Mouse (Mus musculus) kidney, postnatal 25 days (tissue): ENCODE measurements at regions not wholly inside any gene's neighbourhood (a gene's known extent, or its start where the extent isn't known, plus 50 kb on each side); places are given as distances from the start of the nearest gene placed in this dataset.

Experiments
- DNase-seq, 2 experiments: peaks; one replicate each; pipeline ENCODE4 v3.0.0; 2021; ENCODE audit warnings: mixed read lengths in 2 of 2

DNA sequence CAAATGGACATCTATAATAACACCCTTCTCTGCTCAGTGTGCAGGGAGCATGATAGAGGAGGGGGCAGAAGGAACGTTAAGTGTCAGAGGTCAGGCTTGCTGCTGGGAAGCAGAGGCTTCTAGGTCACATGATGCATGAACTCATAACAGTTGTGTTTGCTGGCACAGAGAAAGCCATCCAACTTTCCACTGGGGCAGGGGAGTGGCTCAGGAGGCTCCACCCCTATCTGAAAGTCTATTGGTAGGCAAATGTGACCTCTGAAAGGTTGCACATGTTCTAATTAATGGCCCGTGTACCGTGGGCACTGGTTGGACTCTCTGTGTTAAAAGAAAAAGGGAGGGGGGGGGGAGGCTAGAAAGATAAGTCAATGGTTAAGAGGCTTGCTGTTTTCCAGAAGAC, 224.6 kb downstream of the Slc16a7 start:
- no peak for DNase-seq

DNA sequence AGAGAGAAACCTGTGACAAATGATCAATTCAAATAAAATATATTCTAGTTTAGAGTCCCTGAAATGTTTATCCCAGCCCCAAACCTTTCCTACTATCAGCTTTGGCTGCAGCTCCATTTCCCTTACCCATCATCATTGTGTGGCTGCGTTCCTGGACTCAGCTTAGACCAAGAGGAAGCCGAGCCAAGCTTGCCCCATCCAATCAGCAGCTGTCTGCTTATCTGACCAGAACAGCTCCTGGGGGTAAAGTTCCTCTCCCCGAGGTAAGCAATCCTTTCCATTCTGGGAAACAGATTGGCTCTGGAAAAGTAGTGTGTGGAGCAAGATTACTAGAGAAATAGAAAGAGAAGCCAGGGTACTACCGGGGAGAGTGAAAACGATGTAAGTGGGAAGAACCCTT, 228.2 kb downstream of the Slc16a7 start:
- no peak for DNase-seq

- no peak for DNase-seq
These were observed 240.5 kb downstream of the Slc16a7 start for GRCm38 (mm10) chr10:125148753-125149152.

DNA sequence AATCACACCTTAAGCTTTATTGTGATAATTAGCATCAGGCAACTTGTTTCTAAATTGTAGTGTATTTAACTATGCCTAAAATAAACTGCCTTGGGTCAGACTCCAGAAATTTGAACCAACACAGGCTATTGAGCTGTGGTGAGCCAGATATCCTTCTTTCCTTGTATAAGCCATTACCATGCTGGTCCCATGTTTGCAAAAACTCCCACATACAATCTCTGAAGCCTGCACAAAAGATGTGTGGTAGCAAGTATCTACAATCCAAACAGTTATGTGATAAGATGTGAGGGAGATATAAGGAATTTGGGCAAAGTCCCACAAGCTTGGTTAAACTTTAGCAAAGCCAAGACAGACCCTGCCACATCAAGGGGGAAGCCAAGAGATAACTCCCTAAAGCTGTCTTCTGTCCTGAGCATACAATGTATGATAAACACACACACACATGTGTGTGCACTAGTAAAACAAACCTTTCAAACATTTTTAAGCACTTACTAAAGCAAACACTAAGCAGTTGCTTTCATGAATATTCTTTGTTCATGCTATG, 242.0 kb downstream of the Slc16a7 start:
- no peak for DNase-seq

- DNase-seq, result no peak
These were observed 242.9 kb downstream of the Slc16a7 start for GRCm38 (mm10) chr10:125146365-125146764.

DNA sequence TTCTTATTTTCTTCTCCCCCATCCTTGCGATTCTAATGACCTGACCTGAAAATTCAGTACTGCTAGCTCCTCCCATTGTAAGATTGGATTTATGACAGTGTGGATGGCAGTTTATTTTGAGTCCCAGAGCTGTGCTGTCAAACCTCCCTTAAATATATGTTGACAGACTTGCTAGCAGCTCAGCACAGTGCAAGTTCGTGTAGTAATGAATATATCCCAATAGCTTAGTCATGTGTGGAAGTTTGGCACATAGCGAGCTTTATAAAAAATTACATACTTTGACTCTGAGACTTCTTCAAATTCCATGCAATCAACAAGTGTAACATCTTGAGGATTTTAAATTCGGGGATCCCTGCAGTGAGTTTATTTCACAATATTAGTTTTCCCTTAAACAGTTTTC, 243.5 kb downstream of the Slc16a7 start:
- no peak for DNase-seq

DNA sequence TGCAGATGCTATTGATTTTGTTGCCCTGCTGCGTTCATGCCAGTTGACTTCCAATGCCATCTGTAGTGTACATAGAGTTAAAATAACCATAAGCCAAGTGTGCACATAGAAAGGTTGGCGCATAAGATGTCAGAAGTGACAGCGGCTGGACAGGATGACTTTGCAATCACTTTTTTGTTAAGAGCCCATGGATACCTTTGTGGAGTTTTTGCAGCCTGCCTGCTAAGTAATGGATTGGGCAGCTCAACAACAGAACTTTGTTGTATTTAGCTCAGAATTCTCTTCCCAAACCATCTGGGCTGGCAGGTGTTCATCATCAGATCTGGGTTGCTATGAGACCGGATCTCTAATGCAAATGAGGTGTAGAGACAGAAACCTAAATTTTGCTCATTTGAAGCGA, 267.5 kb downstream of the Slc16a7 start:
- no peak for DNase-seq

DNA sequence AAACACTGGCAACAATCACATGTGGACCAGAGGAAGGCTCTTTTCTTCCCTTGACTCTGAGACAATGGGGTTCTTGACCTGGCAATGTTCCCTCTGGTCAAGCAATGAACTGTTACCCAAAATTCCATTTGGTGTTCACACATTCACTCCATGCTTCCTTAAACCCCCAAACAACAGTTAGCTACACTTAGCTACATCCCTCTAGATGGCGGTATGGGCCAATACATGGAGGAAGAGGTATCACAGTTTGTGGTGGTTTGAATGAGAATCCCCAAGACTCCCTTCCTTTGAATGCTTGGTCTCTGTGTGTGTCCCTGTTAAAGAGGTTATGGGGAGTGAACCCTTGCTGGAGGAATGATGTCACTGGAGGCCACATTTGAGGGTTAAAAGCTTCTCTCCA, 274.9 kb downstream of the Slc16a7 start:
- peak in 1 of 2 experiments; percentile 16 for DNase-seq

DNA sequence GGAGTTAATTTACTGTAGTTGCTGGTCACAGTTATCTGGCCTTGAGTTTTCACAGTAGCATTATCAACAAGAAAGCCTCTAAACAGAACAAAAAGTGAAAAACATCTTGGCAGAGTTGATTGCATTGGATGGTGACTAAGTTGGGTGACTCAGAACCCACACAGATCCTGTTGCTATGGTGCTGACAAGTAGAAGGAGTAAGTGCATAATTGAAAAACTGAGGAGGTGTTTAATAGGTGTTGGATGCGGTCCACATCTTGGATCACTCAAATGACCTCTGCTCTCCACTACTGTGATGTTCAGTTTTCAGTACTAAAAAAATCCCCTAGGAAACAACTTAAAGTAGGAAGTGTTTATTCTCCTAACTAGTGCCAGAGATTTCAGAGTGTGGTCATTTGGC, 280.3 kb downstream of the Slc16a7 start:
- no peak for DNase-seq

DNA sequence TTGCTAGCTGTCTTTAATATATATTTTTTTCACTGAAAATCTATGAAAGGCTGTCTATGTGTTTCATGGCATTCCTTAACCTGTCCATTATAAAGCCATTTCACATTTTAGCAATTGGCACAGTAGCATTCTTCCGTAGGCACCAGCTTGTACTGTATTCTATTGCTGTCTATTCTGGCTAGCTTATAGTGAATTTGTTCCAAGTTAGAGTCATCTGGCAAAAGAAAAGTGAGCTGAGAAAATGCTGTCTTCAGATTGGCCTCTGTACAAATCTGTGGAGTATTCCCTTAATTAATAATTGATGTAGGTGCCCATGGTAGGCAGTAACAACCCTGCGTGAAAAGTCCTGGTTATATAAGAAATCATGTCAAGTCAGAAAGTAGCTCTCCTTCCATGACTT, 304.3 kb downstream of the Slc16a7 start:
- no peak for DNase-seq

GRCm38 (mm10) chr10:125072401-125072800, 316.9 kb downstream of the Slc16a7 start:
- DNase-seq, result no peak

GRCm38 (mm10) chr10:125070246-125070645, 319.0 kb downstream of the Slc16a7 start:
- no peak for DNase-seq

DNA sequence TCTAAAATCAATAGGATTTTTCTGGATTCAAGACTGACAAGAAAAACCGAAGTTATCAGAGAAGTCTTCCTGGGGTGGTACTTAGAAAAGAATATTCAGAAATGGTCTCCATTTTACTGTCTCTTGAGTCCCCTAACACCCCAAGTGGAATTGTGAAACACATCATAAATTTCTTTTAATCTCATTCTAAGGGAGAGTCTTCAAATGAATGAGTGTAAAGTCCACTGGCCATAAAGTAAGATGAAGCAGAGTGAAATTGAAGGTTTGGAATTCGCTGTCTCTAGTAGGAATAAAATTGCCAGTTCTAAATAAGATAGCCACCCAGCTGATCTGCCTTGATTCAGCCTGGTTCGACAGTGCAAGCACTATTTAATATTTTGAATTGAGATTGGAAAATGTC, 350.0 kb downstream of the Slc16a7 start:
- DNase-seq, result no peak

GRCm38 (mm10) chr10:125035631-125036030, 353.6 kb downstream of the Slc16a7 start:
- DNase-seq, result no peak

DNA sequence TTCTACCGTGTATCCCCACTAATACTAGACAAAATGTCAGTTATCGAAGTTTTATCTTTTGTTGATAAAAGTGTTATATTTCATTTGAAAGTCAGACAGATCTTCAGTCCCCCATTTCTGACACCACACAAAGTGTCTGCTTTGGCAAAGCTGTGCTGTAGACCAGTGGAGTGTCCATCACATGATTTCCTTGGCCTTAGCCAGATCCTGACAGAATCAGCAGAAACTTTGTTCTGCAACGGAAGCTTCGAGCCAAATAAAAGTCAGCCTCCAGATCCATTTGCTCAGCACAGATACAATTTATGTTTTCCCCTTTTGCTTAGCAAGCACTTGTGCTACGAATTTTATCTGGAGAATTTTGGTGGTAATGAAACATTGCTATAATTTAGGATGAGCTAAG, 360.9 kb downstream of the Slc16a7 start:
- DNase-seq, result no peak

- no peak for DNase-seq
These were observed 362.4 kb downstream of the Slc16a7 start for GRCm38 (mm10) chr10:125026851-125027250.
